In the genomic region with DNA sequence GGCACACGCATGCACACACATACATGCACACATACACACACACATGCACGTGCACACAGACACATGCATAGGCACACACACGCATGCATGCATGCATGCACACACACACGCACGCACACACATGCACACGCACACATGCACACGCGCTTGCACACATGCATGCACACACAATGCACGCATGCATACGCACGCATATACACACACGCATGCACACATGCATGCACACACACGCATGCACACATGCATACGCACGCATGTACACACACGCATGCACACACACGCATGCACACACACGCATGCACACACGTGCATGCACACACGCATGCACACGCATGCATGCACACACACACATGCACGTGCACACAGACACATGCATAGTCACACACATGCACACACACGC, we compare ENCODE assay signal across 22 mouse cellular contexts.
"Had no signal": no experiment of that assay in that cellular context is flagged by ENCODE, and none has a peak within 500 bp of the region (broad histone marks: within the 10 kb centered on the region; RNA-seq: fewer than 3 reads in every experiment).

No protein-coding gene starts in this region.

- DNase-seq: kidney, adult 2 months; kidney, postnatal 10 days; kidney, postnatal 4 days; left cerebral cortex, postnatal 4 days; liver, postnatal 0 days; lung, embryonic 14.5 days; midbrain, embryonic 14.5 days; right cerebral cortex, adult 18-20 months; right cerebral cortex, postnatal 14 days; right cerebral cortex, postnatal 4 days; thymus, postnatal 36 days had no signal

- H3K27me3 ChIP-seq: limb, embryonic 12.5 days; limb, embryonic 15.5 days; neural tube, embryonic 12.5 days; neural tube, embryonic 15.5 days; stomach, embryonic 15.5 days had no signal

- H3K36me3 ChIP-seq: limb, embryonic 12.5 days; limb, embryonic 15.5 days; neural tube, embryonic 12.5 days; neural tube, embryonic 15.5 days; stomach, embryonic 15.5 days had no signal

- H3K9me3 ChIP-seq: limb, embryonic 15.5 days; neural tube, embryonic 15.5 days; stomach, embryonic 15.5 days had no signal

- ATAC-seq: intestine, postnatal 0 days; liver, postnatal 0 days; lung, postnatal 0 days had no signal

- H3K4me3 ChIP-seq: limb, embryonic 12.5 days; limb, embryonic 15.5 days; neural tube, embryonic 12.5 days; neural tube, embryonic 15.5 days; stomach, embryonic 15.5 days had no signal

- H3K27ac ChIP-seq: limb, embryonic 12.5 days; limb, embryonic 15.5 days; liver, embryonic 14.5 days; macrophage; neural tube, embryonic 12.5 days; neural tube, embryonic 15.5 days; stomach, embryonic 15.5 days had no signal

- H3K4me2 ChIP-seq: limb, embryonic 12.5 days; limb, embryonic 15.5 days; liver, embryonic 11.5 days; lung, embryonic 14.5 days; midbrain, embryonic 11.5 days; neural tube, embryonic 12.5 days; neural tube, embryonic 15.5 days; stomach, embryonic 15.5 days had no signal

- H3K4me1 ChIP-seq: limb, embryonic 12.5 days; neural tube, embryonic 12.5 days; stomach, embryonic 15.5 days had no signal
